Mouse (Mus musculus) T-cell, adult 2 months (primary cell): ENCODE results near the gene Arrb1.
A peak's percentile ranks its signal among the peaks of the same experiment; 100 is the strongest.
"Not testable (repeated sequence)": the region's sequence is repeated elsewhere in the genome, so short reads cannot be mapped to it uniquely, and the experiment has no call there.

Experiments used
- DNase-seq: peaks from one replicate; pipeline ENCODE4 v3.0.0; 2022; ENCODE audit warnings: low spot score

Arrb1 gene

DNA sequence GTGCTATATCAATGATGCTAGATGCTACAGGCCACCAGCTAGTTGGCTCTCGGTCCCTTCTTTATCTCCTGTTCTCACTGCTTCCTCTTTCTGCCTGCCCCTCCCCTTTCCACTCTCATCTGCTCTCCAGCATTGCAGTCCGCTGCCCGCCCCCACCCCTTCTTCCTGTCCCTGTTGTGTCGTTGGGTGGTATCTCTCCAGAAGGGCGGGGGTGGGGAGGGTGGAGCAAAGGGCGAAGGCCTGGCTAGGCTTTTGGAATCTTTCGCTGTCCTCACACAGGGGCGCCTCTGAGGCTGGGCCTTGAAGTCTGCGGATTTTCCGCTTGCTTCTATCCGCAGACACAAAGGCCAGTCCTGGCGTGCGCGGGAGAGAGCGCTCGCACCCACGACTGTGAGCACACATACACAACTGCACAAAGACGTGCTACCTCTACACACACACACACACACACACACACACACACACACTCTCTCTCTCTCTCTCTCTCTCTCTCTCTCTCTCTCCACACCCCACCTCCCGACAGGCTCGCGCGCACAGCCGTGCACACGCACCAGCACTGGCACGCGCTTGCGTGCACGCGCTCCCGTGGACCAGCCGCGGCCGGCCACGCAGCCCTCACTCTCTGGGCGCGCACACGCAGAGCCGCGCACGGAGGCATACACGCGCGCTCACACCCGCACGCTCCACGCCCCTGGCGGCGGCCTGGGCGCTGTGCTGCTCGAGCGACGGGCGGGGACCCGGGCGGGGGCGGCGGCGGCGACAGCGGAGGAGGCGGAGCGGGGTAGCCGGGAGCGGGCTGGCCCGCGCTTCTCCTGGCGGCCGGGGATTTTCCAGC lies at the start of gene Arrb1:
Gene Arrb1 (plus strand): TSS at position 566 of the 835 bp plus-strand sequence.
- DNase-seq = peak; percentile 86

- DNase-seq = no peak
Observed at GRCm38 (mm10) chr7:99489708-99490107, 45.6 kb upstream of the Arrb1 start.

DNA sequence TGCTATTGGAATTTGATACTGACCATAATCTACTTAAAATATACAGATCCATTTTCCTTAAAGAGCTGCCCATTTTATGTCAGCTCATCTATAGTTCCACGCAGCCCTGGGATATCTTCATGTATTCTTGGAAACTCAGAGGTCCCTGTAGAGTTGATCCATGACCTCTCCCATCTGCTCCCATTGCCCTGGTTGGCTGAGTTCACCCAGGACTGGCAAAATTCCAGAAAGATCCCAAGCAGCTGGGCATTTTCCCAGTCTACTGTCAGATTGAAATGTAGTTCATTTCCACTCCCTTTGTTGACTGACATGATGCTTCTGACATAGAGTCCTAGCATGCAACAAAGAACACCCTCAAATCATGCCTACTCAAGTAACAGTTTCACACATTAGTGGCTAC lies 36.1 kb upstream of the Arrb1 start:
- DNase-seq = no peak

DNA sequence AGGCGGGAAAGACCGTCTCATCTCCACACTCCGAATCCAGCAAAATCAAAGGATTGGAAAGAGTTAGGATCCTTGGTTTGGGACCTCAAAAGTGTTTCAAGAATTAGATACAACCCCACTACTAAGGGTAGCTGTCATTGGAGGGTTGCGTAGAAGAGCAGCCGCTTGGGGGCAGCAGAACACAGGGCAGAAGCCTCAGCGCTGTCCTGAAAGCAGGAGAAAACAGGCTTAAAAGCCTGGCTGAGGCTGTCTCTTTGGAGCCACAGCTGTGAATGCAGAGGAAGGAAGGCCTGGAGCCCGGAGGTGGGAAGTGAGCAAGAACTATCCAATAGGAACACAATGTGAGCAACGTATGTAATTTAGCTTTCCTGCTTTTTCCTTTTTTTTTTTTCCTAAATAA lies 35.1 kb upstream of the Arrb1 start:
- DNase-seq = peak; percentile 71

- DNase-seq = no peak
Observed at GRCm38 (mm10) chr7:99500655-99501054, 34.6 kb upstream of the Arrb1 start.

GRCm38 (mm10) chr7:99501148-99501547 lies 34.1 kb upstream of the Arrb1 start:
- DNase-seq = no peak

GRCm38 (mm10) chr7:99504556-99504955 lies 30.7 kb upstream of the Arrb1 start:
- no peak for DNase-seq

GRCm38 (mm10) chr7:99508187-99508586 lies 27.1 kb upstream of the Arrb1 start:
- DNase-seq = not testable (repeated sequence)

- DNase-seq = no peak
Observed at GRCm38 (mm10) chr7:99510087-99510501, 25.2 kb upstream of the Arrb1 start.

- no peak for DNase-seq
Observed at GRCm38 (mm10) chr7:99516092-99516813, 19.0 kb upstream of the Arrb1 start.

DNA sequence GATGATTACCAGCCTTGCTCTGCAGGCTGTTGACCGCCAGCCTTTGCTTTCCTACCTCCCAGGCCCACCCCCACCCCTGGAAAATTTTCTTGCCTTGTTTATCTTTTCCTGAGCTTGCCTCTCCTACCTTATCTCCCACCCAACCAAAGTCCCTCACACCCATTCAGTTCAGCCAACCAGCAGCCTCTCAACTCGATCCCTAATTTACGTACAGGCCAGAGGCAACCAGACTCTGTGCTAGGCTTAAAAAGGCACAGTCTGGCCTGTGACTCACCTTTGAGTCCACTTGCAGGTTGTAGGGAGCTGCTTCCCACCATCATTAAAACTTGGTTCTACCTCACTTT lies 18.5 kb upstream of the Arrb1 start:
- no peak for DNase-seq

DNA sequence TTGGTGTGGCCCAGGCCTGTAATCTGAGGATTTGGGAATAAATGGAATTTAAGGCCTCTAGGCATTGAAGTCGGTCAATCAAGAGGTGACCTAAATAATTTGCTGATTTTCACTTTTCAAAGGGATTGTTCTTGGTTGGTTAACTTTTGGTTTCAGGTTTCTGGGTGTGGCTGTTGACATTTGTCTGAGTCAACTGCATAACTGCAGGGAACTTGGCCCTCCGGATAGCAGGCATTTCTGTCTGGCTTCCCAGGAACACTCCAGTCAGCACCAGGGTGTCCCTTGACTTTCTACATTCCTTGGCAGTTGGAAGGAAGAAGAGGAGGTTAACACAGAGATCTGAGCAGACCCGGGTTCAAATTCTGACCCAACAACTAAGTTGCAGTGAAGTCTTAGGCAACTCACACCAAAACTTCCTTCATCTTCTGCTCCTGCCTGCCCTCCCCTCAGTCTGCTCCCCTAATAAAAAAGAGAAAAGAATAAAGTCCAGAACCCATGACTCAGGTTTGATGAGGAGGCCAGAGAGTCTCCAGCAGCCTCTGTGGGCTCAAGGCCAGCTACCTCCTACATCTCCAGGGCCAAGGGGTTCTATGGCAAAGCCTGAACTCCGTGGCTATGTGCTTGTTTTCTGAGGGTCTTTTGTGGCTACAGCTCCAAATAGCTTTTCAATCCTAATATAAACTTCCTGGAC lies 16.2 kb upstream of the Arrb1 start:
- no peak for DNase-seq

DNA sequence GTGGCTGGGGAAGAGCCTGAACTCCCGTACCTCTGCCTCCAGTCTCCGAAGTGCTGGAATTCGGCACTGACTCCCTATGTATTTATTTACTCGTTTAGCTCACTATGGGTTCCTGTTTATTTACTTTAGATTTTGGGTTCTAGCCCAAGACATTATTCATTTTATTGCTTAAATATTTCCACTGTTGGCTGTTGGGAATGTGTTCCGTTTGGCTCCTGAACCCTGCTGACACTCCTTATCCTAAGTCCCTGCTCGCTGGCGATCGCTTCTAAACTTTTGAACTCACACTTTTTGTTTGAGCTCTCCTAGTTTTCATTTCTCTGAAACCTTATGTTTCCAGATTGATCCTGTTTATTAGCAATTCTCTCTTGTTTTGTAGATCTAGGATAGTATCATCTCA lies 12.1 kb upstream of the Arrb1 start:
- DNase-seq = no peak

GRCm38 (mm10) chr7:99523837-99524236 lies 11.4 kb upstream of the Arrb1 start:
- DNase-seq = no peak

DNA sequence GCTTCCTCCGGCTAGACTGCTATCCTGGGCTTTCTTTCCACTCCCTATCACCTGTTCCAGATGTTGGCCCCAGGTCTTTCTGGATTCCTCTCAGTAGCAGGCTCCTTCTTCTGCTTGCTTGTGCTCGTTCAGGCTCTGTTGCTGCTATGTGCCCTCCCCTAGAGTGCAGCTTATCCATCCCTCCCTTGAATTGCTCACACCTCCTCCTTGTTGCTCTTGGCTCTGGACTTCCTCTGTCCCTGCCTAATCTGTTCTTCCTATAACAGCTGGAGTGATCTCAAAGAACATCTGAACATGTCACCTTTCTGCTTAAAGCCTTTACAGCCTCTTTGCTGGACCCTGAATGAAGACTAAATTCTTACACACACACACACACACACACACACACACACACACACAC lies 6.7 kb upstream of the Arrb1 start:
- no peak for DNase-seq

GRCm38 (mm10) chr7:99529410-99529809 lies 5.9 kb upstream of the Arrb1 start:
- no peak for DNase-seq

GRCm38 (mm10) chr7:99531408-99531970 lies 3.8 kb upstream of the Arrb1 start:
- DNase-seq = no peak

DNA sequence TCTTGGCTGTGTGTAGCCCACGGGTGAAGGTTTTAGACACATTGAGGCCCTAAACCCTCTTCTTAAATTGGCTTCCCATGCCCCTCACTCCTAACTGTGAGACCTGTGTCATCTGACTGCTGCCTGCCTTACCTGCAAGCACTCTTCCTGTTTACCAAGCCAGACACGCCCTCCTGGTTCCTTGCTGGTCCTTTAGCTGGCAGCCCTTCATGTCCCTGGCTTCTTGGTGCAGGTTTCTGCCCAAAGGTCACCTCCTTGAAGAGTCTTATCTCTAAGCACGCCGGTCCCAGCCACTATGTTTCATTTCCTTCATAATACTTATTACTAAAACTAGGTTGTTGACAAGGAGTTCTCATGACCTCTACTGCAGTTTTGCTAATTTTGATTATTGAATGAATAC lies 2.7 kb upstream of the Arrb1 start:
- no peak for DNase-seq

DNA sequence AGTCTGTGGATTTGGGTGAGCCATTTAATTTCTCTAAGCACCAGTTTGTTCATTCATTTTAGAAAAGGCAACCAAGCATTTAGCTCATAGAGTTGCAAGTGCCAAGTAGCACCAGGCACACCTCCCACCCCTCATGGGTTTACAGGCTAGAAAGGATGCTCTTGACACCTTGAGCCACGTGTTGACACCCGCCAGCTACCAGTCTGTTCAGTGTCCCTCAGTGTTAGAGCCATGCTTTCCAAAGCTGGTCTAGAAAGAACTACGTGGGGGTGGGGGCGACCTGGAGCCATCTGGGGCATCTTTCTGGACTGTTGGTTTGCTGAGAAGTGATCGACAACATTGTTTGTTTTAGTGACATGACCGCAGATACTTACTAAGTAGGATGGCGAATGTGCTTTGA lies 1.7 kb upstream of the Arrb1 start:
- DNase-seq = no peak

- DNase-seq = no peak
Observed at GRCm38 (mm10) chr7:99534501-99534900, 765 bp upstream of the Arrb1 start.

DNA sequence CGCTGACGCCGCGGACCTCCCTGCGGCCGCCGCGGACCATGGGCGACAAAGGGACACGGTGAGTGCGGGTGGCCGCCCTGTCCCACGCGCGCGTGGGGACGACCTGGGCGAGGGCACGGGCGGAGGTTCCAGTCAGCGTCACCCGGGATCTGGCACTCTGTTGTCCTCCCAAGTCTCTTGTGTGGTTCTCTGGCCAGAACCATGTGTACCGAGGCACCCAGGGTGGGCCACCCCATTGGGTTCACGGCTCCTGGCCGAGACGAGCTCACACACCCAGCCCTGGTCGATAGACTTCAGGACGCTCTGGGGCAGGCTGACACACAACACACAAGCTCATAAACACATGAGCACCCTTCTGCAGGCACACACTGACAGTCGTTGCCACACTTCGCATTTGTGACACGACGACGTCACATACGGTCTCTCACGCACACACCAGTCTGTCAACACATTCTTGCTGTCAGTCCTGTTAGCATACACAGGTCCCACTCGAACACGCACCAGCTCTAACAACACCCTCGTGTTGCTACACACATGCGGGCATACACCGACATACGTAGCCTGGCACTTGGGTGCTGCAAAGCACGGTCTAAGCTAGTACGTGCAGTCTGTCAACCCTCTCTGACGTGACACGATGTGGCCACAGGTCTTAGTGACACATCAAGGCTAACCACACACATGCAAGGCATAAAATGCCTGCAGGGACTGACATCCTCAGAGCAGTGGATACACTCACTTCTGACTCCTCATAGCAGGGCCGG lies 655 bp downstream of the Arrb1 start:
- peak; percentile 92 for DNase-seq
